Mouse (Mus musculus) embryonic fibroblast, embryonic 13.5 days (primary cell): ENCODE results near the gene Cmtm4.

Source experiments
- CTCF ChIP-seq: IDR thresholded peaks from 2 replicates; pipeline ENCODE4 v1.5.1; 2011; ENCODE audit warnings: mild to moderate bottlenecking, control low read depth, low read length, moderate library complexity, borderline replicate concordance; ENCODE audit not compliant: insufficient read depth
- POLR2A ChIP-seq: IDR thresholded peaks from 2 replicates; pipeline ENCODE4 v1.6.1; 2011; ENCODE audit warnings: low read depth, mild to moderate bottlenecking, control low read depth, low read length, moderate library complexity

DNA sequence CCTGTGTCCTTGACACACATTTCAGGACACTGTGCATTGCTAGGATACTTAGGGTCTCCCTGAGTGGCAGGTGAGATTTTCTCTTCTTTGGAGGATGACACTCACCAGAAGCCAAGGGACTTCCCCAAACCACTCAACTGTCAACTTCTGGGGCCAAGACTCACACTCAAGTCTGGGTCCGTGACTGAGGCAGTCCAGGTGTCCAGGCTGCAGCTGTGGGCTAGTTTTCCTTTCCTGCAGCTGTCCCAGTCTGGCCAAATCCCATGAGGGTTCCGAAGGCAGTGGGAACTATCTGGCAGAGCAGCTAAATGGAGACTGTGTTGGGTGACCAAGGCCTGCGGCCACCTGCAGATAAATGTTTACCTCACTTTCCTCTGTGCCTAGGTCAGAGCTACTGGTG is 16.4 kb upstream of the Cmtm4 start:
- TF ChIP-seq CTCF = no peak
- no peak for TF ChIP-seq POLR2A
